Mouse (Mus musculus): Measurements from ENCODE around the gene Large1. TPM values are rescaled to one million over a fixed set of nuclear protein-coding genes. Genes with fewer than 3 reads are reported as not detected.
"Not testable (repeated sequence)": the region's sequence is repeated elsewhere in the genome, so short reads cannot be mapped to it uniquely, and the experiment has no call there.

Gene Large1
- polyA plus RNA-seq, 1 experiment from 2014 or later: 13.4 TPM

GRCm38 (mm10) chr8:73342761-73343395 lies 10.5 kb downstream of the Large1 start:
- H3K27me3 ChIP-seq (ENCODE audit: control insufficient read depth, insufficient read depth, low read length): no peaks in the 10 kb centered on the region
- no peaks in the 10 kb centered on the region for H3K36me3 ChIP-seq (ENCODE audit: control insufficient read depth, insufficient read depth, low read length)
- H3K4me1 ChIP-seq (replicated peaks; ENCODE audit: control insufficient read depth, insufficient read depth, low read length): no peaks in the 10 kb centered on the region
- no peak overlapping the region for H3K9ac ChIP-seq (ENCODE audit: low read depth, low read length)
- DNase-seq (ENCODE audit: low spot score) (no peak), ATAC-seq (ENCODE audit: low FRiP score) (no peak)
- no peak overlapping the region for H3K4me3 ChIP-seq (ENCODE audit: low read depth, low read length)
- H3K27ac ChIP-seq (ENCODE audit: low read depth, low read length): no peak overlapping the region
- no peaks in the 10 kb centered on the region for H3K9me3 ChIP-seq (ENCODE audit: control insufficient read depth, low read length)
- WGBS: 94% methylated on average over 3 of the region's 3 CpGs
- no peak overlapping the region for H3K4me2 ChIP-seq (replicated peaks; ENCODE audit: low read depth, low read length)

- WGBS: 67% methylated on average over 1 of the region's 1 CpGs
Measured at GRCm38 (mm10) chr8:73336845-73337244, 16.5 kb downstream of the Large1 start.

GRCm38 (mm10) chr8:73329131-73329530 lies 24.2 kb downstream of the Large1 start:
- Histone ChIP-seq H3K9me3 (ENCODE audit: control insufficient read depth, low read length) (no peaks in the 10 kb centered on the region), H3K4me1 (replicated peaks; ENCODE audit: control insufficient read depth, insufficient read depth, low read length) (no peaks in the 10 kb centered on the region), H3K4me2 (replicated peaks; ENCODE audit: low read depth, low read length) (no peak overlapping the region), H3K27ac (ENCODE audit: low read depth, low read length) (no peak overlapping the region), H3K27me3 (ENCODE audit: control insufficient read depth, insufficient read depth, low read length) (no peaks in the 10 kb centered on the region), H3K9ac (ENCODE audit: low read depth, low read length) (no peak overlapping the region), H3K36me3 (ENCODE audit: control insufficient read depth, insufficient read depth, low read length) (no peaks in the 10 kb centered on the region), H3K4me3 (ENCODE audit: low read depth, low read length) (no peak overlapping the region)
- 86% methylated on average over 5 of the region's 5 CpGs for WGBS
- DNase-seq (ENCODE audit: low spot score) (no peak), ATAC-seq (ENCODE audit: low FRiP score) (no peak)

More at GRCm38 (mm10) chr8:73336845-73337244, 16.5 kb downstream of the Large1 start:
- H3K4me2 ChIP-seq (replicated peaks; ENCODE audit: low read depth, low read length): no peak overlapping the region
- no peak overlapping the region for H3K9ac ChIP-seq (ENCODE audit: low read depth, low read length)
- H3K9me3 ChIP-seq (ENCODE audit: control insufficient read depth, low read length): no peaks in the 10 kb centered on the region
- no peaks in the 10 kb centered on the region for H3K27me3 ChIP-seq (ENCODE audit: control insufficient read depth, insufficient read depth, low read length)
- no peak overlapping the region for H3K4me3 ChIP-seq (ENCODE audit: low read depth, low read length)
- H3K27ac ChIP-seq (ENCODE audit: low read depth, low read length): no peak overlapping the region
- no peaks in the 10 kb centered on the region for H3K36me3 ChIP-seq (ENCODE audit: control insufficient read depth, insufficient read depth, low read length)
- no peak for ATAC-seq (ENCODE audit: low FRiP score)
- H3K4me1 ChIP-seq (replicated peaks; ENCODE audit: control insufficient read depth, insufficient read depth, low read length): no peaks in the 10 kb centered on the region
- no peak for DNase-seq (ENCODE audit: low spot score)

DNA sequence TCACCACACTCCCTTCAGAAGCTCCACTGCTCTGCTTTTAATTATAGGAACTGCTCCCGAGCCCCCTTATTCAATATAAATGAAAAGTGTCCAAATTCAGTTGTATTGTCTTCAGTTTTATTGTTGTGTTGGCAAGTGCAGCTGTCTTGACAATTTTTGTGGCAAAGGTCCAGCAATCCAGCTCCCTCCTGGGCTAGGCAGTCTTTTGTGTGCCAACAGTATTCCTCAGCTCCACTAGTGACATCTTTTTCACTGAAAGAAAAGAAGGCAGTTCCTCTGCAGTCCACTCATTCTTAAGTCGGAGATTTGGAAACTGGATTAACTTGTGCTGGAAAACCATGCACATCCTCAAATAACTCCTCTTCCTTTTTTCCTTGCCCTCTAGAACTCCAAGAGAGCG lies 25.3 kb downstream of the Large1 start:
- Histone ChIP-seq H3K4me2 (replicated peaks; ENCODE audit: low read depth, low read length) (no peak overlapping the region), H3K27me3 (ENCODE audit: control insufficient read depth, insufficient read depth, low read length) (no peaks in the 10 kb centered on the region), H3K4me1 (replicated peaks; ENCODE audit: control insufficient read depth, insufficient read depth, low read length) (no peaks in the 10 kb centered on the region), H3K27ac (ENCODE audit: low read depth, low read length) (no peak overlapping the region), H3K9ac (ENCODE audit: low read depth, low read length) (no peak overlapping the region), H3K36me3 (ENCODE audit: control insufficient read depth, insufficient read depth, low read length) (no peaks in the 10 kb centered on the region), H3K4me3 (ENCODE audit: low read depth, low read length) (no peak overlapping the region), H3K9me3 (ENCODE audit: control insufficient read depth, low read length) (no peaks in the 10 kb centered on the region)
- DNase-seq (ENCODE audit: low spot score): no peak
- 86% methylated on average over 3 of the region's 3 CpGs for WGBS
- ATAC-seq (ENCODE audit: low FRiP score): no peak

DNA sequence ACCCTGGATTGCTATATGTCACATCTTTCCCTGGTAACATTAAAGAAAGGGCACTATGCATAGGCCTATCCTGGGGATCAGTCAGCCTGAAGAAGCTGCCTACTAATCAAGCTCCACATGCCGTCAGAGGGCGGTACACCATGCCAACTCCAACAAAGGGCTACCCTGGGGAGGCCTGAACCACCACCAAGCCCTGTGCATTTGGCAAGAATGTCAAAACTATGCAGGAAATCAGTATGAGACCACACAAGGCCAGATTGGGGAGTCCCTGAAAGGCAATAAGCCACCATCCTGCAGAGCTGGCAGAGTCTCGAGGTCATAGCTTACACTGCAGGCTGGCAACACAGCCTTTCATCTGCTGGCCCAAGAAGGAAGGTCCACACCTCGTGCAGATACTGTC lies 28.7 kb downstream of the Large1 start:
- DNase-seq (ENCODE audit: low spot score) (no peak), ATAC-seq (ENCODE audit: low FRiP score) (no peak)
- Histone ChIP-seq H3K36me3 (ENCODE audit: control insufficient read depth, insufficient read depth, low read length) (no peaks in the 10 kb centered on the region), H3K4me1 (replicated peaks; ENCODE audit: control insufficient read depth, insufficient read depth, low read length) (no peaks in the 10 kb centered on the region), H3K9ac (ENCODE audit: low read depth, low read length) (no peak overlapping the region), H3K4me2 (replicated peaks; ENCODE audit: low read depth, low read length) (no peak overlapping the region), H3K27me3 (ENCODE audit: control insufficient read depth, insufficient read depth, low read length) (no peaks in the 10 kb centered on the region), H3K27ac (ENCODE audit: low read depth, low read length) (no peak overlapping the region), H3K9me3 (ENCODE audit: control insufficient read depth, low read length) (no peaks in the 10 kb centered on the region), H3K4me3 (ENCODE audit: low read depth, low read length) (no peak overlapping the region)
- WGBS: 63% methylated on average over 4 of the region's 4 CpGs

GRCm38 (mm10) chr8:73323591-73323990 lies 29.7 kb downstream of the Large1 start:
- Histone ChIP-seq H3K27ac (ENCODE audit: low read depth, low read length) (no peak overlapping the region), H3K4me1 (replicated peaks; ENCODE audit: control insufficient read depth, insufficient read depth, low read length) (no peaks in the 10 kb centered on the region), H3K9me3 (ENCODE audit: control insufficient read depth, low read length) (no peaks in the 10 kb centered on the region), H3K27me3 (ENCODE audit: control insufficient read depth, insufficient read depth, low read length) (no peaks in the 10 kb centered on the region), H3K4me2 (replicated peaks; ENCODE audit: low read depth, low read length) (no peak overlapping the region), H3K9ac (ENCODE audit: low read depth, low read length) (no peak overlapping the region), H3K36me3 (ENCODE audit: control insufficient read depth, insufficient read depth, low read length) (no peaks in the 10 kb centered on the region), H3K4me3 (ENCODE audit: low read depth, low read length) (no peak overlapping the region)
- no peak for ATAC-seq (ENCODE audit: low FRiP score)
- 91% methylated on average over 1 of the region's 1 CpGs for WGBS
- no peak for DNase-seq (ENCODE audit: low spot score)

GRCm38 (mm10) chr8:73319500-73319899 lies 33.8 kb downstream of the Large1 start:
- not testable (repeated sequence) for H3K9ac ChIP-seq (ENCODE audit: low read depth, low read length); H3K4me3 ChIP-seq (ENCODE audit: low read depth, low read length); H3K36me3 ChIP-seq (ENCODE audit: control insufficient read depth, insufficient read depth, low read length); H3K4me2 ChIP-seq (replicated peaks; ENCODE audit: low read depth, low read length); H3K9me3 ChIP-seq (ENCODE audit: control insufficient read depth, low read length); H3K27me3 ChIP-seq (ENCODE audit: control insufficient read depth, insufficient read depth, low read length); H3K4me1 ChIP-seq (replicated peaks; ENCODE audit: control insufficient read depth, insufficient read depth, low read length); DNase-seq (ENCODE audit: low spot score); ATAC-seq (ENCODE audit: low FRiP score); H3K27ac ChIP-seq (ENCODE audit: low read depth, low read length)
- WGBS: 100% methylated on average over 1 of the region's 3 CpGs

DNA sequence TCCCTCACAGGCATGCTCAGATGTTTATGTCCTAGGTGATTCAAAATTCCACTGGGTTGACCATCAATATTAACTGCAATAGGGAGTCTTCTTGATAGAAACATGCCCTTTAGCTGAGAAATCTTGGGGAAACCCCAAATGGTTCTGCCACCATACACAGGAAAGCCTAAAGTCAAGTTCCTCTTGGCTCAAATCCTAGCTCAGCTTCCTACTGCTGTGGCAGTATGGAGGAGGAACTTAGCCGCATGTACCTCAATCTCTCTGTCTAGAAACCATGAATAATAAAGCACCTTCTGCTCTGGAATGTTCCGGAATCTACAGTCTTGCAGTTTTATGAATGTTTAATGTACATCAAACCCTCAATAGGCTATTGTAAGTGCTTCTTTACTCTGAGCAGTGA lies 39.4 kb downstream of the Large1 start:
- Histone ChIP-seq H3K4me1 (replicated peaks; ENCODE audit: control insufficient read depth, insufficient read depth, low read length) (no peaks in the 10 kb centered on the region), H3K36me3 (ENCODE audit: control insufficient read depth, insufficient read depth, low read length) (no peaks in the 10 kb centered on the region), H3K27me3 (ENCODE audit: control insufficient read depth, insufficient read depth, low read length) (no peaks in the 10 kb centered on the region), H3K4me3 (ENCODE audit: low read depth, low read length) (no peak overlapping the region), H3K27ac (ENCODE audit: low read depth, low read length) (no peak overlapping the region), H3K9me3 (ENCODE audit: control insufficient read depth, low read length) (no peaks in the 10 kb centered on the region), H3K9ac (ENCODE audit: low read depth, low read length) (no peak overlapping the region), H3K4me2 (replicated peaks; ENCODE audit: low read depth, low read length) (no peak overlapping the region)
- ATAC-seq (ENCODE audit: low FRiP score): no peak
- WGBS: 90% methylated on average over 2 of the region's 2 CpGs
- no peak for DNase-seq (ENCODE audit: low spot score)

DNA sequence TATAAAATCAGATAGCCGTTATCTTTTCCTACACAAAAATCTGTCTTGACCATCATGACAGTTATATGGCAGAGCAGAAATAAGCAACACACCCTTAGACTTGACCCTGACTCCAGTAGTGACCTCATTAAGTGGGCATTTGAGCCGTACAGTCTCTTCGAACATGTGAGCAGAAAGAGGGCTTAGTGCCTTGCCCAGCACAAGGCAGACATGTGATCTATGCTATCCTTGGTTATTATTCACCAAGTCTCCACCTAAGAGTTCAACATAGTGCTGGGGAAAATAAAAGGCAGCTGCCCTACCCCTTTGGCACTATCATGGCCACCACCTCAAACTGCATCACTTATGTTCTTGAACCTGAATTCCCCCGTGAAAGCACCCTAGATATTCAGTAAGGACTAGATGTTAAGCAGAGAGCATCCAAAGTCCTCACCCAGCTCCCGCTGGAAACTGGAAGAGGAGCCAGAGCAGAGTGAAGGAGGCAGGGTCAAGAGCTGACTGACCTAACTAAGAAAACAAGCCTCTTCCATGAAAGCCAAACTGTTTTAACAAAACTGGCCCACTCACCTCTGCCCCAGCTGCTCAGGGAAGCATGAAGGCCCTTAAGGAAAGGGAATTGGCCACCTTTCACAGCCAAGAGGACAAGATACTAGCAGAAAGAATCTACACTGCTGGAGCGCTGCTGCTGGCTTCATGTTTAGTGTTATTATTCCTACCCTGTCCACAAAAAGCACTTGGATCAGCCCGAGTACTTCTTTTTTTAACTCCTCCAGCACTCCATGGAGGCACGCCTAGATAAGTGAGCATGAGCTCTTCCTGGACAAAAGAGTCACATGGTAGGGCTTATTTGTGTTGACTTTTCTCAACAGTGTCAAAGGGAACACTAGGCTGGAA lies 40.4 kb downstream of the Large1 start:
- no peaks in the 10 kb centered on the region for H3K27me3 ChIP-seq (ENCODE audit: control insufficient read depth, insufficient read depth, low read length)
- no peaks in the 10 kb centered on the region for H3K36me3 ChIP-seq (ENCODE audit: control insufficient read depth, insufficient read depth, low read length)
- H3K4me3 ChIP-seq (ENCODE audit: low read depth, low read length): no peak overlapping the region
- no peak for DNase-seq (ENCODE audit: low spot score)
- H3K9me3 ChIP-seq (ENCODE audit: control insufficient read depth, low read length): no peaks in the 10 kb centered on the region
- no peaks in the 10 kb centered on the region for H3K4me1 ChIP-seq (replicated peaks; ENCODE audit: control insufficient read depth, insufficient read depth, low read length)
- ATAC-seq (ENCODE audit: low FRiP score): no peak
- no peak overlapping the region for H3K27ac ChIP-seq (ENCODE audit: low read depth, low read length)
- no peak overlapping the region for H3K4me2 ChIP-seq (replicated peaks; ENCODE audit: low read depth, low read length)
- no peak overlapping the region for H3K9ac ChIP-seq (ENCODE audit: low read depth, low read length)
- WGBS: 78% methylated on average over 8 of the region's 8 CpGs

Measured in hindbrain, embryonic 11.5 days (tissue).